Mouse (Mus musculus) bone marrow, adult 2 months (tissue): ENCODE results near the gene Casz1.

Experiments used
- CTCF ChIP-seq: fragments of 200-500 bp; IDR thresholded peaks from 2 replicates; pipeline ENCODE4 v1.5.1; 2011; ENCODE audit warnings: low read length, control low read depth; ENCODE audit not compliant: control insufficient read depth, insufficient read depth
- POLR2A ChIP-seq: fragments of 200-500 bp; IDR thresholded peaks from 2 replicates; pipeline ENCODE4 v1.6.1; 2011; ENCODE audit warnings: low read depth, mild to moderate bottlenecking, control low read depth, low read length, borderline replicate concordance; ENCODE audit not compliant: control insufficient read depth

- no peak for TF ChIP-seq CTCF
- no peak for TF ChIP-seq POLR2A
These were observed 124.6 kb downstream of the Casz1 start for GRCm38 (mm10) chr4:148928876-148929275.
